Mouse (Mus musculus) limb, embryonic 12.5 days (tissue): ENCODE measurements around the gene Bod1. TPM values are rescaled to one million over a fixed set of nuclear protein-coding genes. Genes with fewer than 3 reads are reported as not detected.

ENCODE experiments used
- ATAC-seq: fragments of 200-750 bp; cut with Nextera tagmentation; 2 replicates; pipeline ENCODE4 v1.8.0; 2017; ENCODE audit warnings: low read depth, moderate TSS enrichment; ENCODE audit not compliant: insufficient number of reproducible peaks, insufficient read depth, low FRiP score, low TSS enrichment
- H3K27ac ChIP-seq: fragments of 300-500 bp; sonication (generic); 2 replicates; pipeline ENCODE4 v1.5.1; 2016; ENCODE audit warnings: mild to moderate bottlenecking, moderate library complexity
- H3K27me3 ChIP-seq: fragments of 300-500 bp; sonication (generic); 2 replicates; pipeline ENCODE4 v1.6.1; 2016; ENCODE audit warnings: mild to moderate bottlenecking, moderate library complexity
- H3K36me3 ChIP-seq: fragments of 300-500 bp; sonication (generic); 2 replicates; pipeline ENCODE4 v1.6.1; 2016; ENCODE audit warnings: mild to moderate bottlenecking, moderate library complexity
- H3K4me1 ChIP-seq: fragments of 300-500 bp; sonication (generic); replicated peaks from 2 replicates; pipeline ENCODE4 v1.6.1; 2016
- H3K4me2 ChIP-seq: fragments of 300-500 bp; sonication (generic); 2 replicates; pipeline ENCODE4 v1.6.1; 2016; ENCODE audit warnings: mild to moderate bottlenecking, moderate library complexity
- H3K4me3 ChIP-seq: fragments of 300-500 bp; sonication (generic); replicated peaks from 2 replicates; pipeline ENCODE4 v1.5.1; 2016; ENCODE audit warnings: mild to moderate bottlenecking
- H3K9ac ChIP-seq: fragments of 300-500 bp; sonication (generic); replicated peaks from 2 replicates; pipeline ENCODE4 v1.6.1; 2016; ENCODE audit warnings: mild to moderate bottlenecking, moderate library complexity
- H3K9me3 ChIP-seq: fragments of 300-500 bp; sonication (generic); 2 replicates; pipeline ENCODE4 v1.6.1; 2016; ENCODE audit warnings: mild to moderate bottlenecking, moderate library complexity
- WGBS: fragments of 180-500 bp; shearing (Covaris S2); methylation state at CpG from one replicate; pipeline ENCODE4 v1.1.7; 2016; 5-methylcytosine and 5-hydroxymethylcytosine counted together
- polyA plus RNA-seq: library from polyadenylated mRNA; unstranded; fragments of >200 nt; fragmentation: Nextera tagmentation; extraction: Ambion mirVana; gene quantifications from 2 replicates; pipeline ENCODE4 v1.2.1, GENCODE M21; 2016

The Bod1 gene
- 122 and 135 TPM in 2 replicates for polyA plus RNA-seq

GRCm38 (mm10) chr11:31671354-31672169 is at the start of gene Bod1:
Gene Bod1 (minus strand): TSS chr11:31671885.
- peaks cover 12% of the 10 kb centered on the region for H3K4me1 ChIP-seq
- peak within 1 kb of the TSS; percentile 95 for H3K4me3 ChIP-seq
- no peaks in the 10 kb centered on the region for H3K9me3 ChIP-seq
- H3K27me3 ChIP-seq, result no peaks in the 10 kb centered on the region
- 0 out of 2 replicates have a peak within 1 kb of the TSS, but pooled peaks have one; percentile 59 for H3K27ac ChIP-seq
- peaks cover 28% of the 10 kb centered on the region for H3K36me3 ChIP-seq
- ATAC-seq, result peak; percentile 98
- peak within 1 kb of the TSS; percentile 96 for H3K9ac ChIP-seq
- H3K4me2 ChIP-seq, result peak within 1 kb of the TSS; percentile 68
- WGBS, result under 1% methylated on average over 76 of the region's 76 CpGs

- no peaks in the 10 kb centered on the region for H3K27me3 ChIP-seq
Measured at GRCm38 (mm10) chr11:31719090-31719489, 47.4 kb upstream of the Bod1 start.

GRCm38 (mm10) chr11:31717926-31718735 is 46.4 kb upstream of the Bod1 start:
- Histone ChIP-seq H3K9ac (no peak overlapping the region), H3K4me2 (no peak overlapping the region), H3K4me3 (no peak overlapping the region), H3K9me3 (no peaks in the 10 kb centered on the region), H3K4me1 (peaks cover 7% of the 10 kb centered on the region), H3K27ac (no peak overlapping the region), H3K36me3 (no peaks in the 10 kb centered on the region), H3K27me3 (0 out of 2 replicates have a peak, but pooled peaks cover 3% of the 10 kb centered on the region)
- ATAC-seq, result no peak
- WGBS, result 69% methylated on average over 4 of the region's 4 CpGs

More at GRCm38 (mm10) chr11:31719090-31719489, 47.4 kb upstream of the Bod1 start:
- no peak overlapping the region for H3K9ac ChIP-seq
- no peak overlapping the region for H3K27ac ChIP-seq
- no peaks in the 10 kb centered on the region for H3K9me3 ChIP-seq
- peaks cover 1% of the 10 kb centered on the region for H3K4me1 ChIP-seq
- 89% methylated on average over 4 of the region's 4 CpGs for WGBS
- ATAC-seq, result no peak
- no peak overlapping the region for H3K4me3 ChIP-seq
- H3K4me2 ChIP-seq, result no peak overlapping the region
- H3K36me3 ChIP-seq, result no peaks in the 10 kb centered on the region

- no peak for ATAC-seq
- Histone ChIP-seq H3K4me3 (no peak overlapping the region), H3K9me3 (no peaks in the 10 kb centered on the region), H3K36me3 (no peaks in the 10 kb centered on the region), H3K27me3 (0 out of 2 replicates have a peak, but pooled peaks cover 3% of the 10 kb centered on the region), H3K27ac (no peak overlapping the region), H3K4me1 (peaks cover 7% of the 10 kb centered on the region), H3K9ac (no peak overlapping the region), H3K4me2 (no peak overlapping the region)
- 86% methylated on average over 6 of the region's 6 CpGs for WGBS
Measured at GRCm38 (mm10) chr11:31713641-31714121, 42.0 kb upstream of the Bod1 start.

GRCm38 (mm10) chr11:31713116-31713515 is 41.4 kb upstream of the Bod1 start:
- no peak overlapping the region for H3K4me2 ChIP-seq
- ATAC-seq, result no peak
- WGBS, result 83% methylated on average over 8 of the region's 8 CpGs
- no peak overlapping the region for H3K9ac ChIP-seq
- H3K27me3 ChIP-seq, result 0 out of 2 replicates have a peak, but pooled peaks cover 3% of the 10 kb centered on the region
- no peak overlapping the region for H3K4me3 ChIP-seq
- peaks cover 7% of the 10 kb centered on the region for H3K4me1 ChIP-seq
- 0 out of 2 replicates have a peak, but pooled peaks cover under 1% of the 10 kb centered on the region for H3K9me3 ChIP-seq
- H3K36me3 ChIP-seq, result no peaks in the 10 kb centered on the region
- no peak overlapping the region for H3K27ac ChIP-seq

- H3K36me3 ChIP-seq, result no peaks in the 10 kb centered on the region
- no peak overlapping the region for H3K9ac ChIP-seq
- no peaks in the 10 kb centered on the region for H3K27me3 ChIP-seq
- H3K4me1 ChIP-seq, result no peaks in the 10 kb centered on the region
- H3K9me3 ChIP-seq, result peaks cover 10% of the 10 kb centered on the region; the same call in 1 of the 2 replicates
- no peak overlapping the region for H3K4me3 ChIP-seq
- no peak for ATAC-seq
- H3K27ac ChIP-seq, result no peak overlapping the region
- no peak overlapping the region for H3K4me2 ChIP-seq
Measured at GRCm38 (mm10) chr11:31707771-31708170, 36.1 kb upstream of the Bod1 start.

GRCm38 (mm10) chr11:31703173-31703572 is 31.5 kb upstream of the Bod1 start:
- 76% methylated on average over 8 of the region's 8 CpGs for WGBS
- Histone ChIP-seq H3K27ac (no peak overlapping the region), H3K4me2 (no peak overlapping the region), H3K4me1 (no peaks in the 10 kb centered on the region), H3K9ac (no peak overlapping the region), H3K9me3 (peaks cover 10% of the 10 kb centered on the region; the same call in 1 of the 2 replicates), H3K27me3 (no peaks in the 10 kb centered on the region), H3K4me3 (no peak overlapping the region), H3K36me3 (no peaks in the 10 kb centered on the region)
- ATAC-seq, result no peak

- no peaks in the 10 kb centered on the region for H3K4me1 ChIP-seq
- no peak for ATAC-seq
- 88% methylated on average over 3 of the region's 3 CpGs for WGBS
- H3K9ac ChIP-seq, result no peak overlapping the region
- H3K9me3 ChIP-seq, result no peaks in the 10 kb centered on the region
- no peak overlapping the region for H3K4me3 ChIP-seq
- H3K27ac ChIP-seq, result no peak overlapping the region
- no peaks in the 10 kb centered on the region for H3K36me3 ChIP-seq
- H3K4me2 ChIP-seq, result no peak overlapping the region
- H3K27me3 ChIP-seq, result no peaks in the 10 kb centered on the region
Measured at GRCm38 (mm10) chr11:31701901-31702300, 30.2 kb upstream of the Bod1 start.

GRCm38 (mm10) chr11:31699502-31699901 is 27.8 kb upstream of the Bod1 start:
- H3K27ac ChIP-seq, result no peak overlapping the region
- H3K9me3 ChIP-seq, result no peaks in the 10 kb centered on the region
- no peak overlapping the region for H3K4me2 ChIP-seq
- no peaks in the 10 kb centered on the region for H3K27me3 ChIP-seq
- no peaks in the 10 kb centered on the region for H3K4me1 ChIP-seq
- WGBS, result 63% methylated on average over 3 of the region's 3 CpGs
- H3K36me3 ChIP-seq, result no peaks in the 10 kb centered on the region
- no peak for ATAC-seq
- H3K9ac ChIP-seq, result no peak overlapping the region
- no peak overlapping the region for H3K4me3 ChIP-seq

GRCm38 (mm10) chr11:31694801-31695200 is 23.1 kb upstream of the Bod1 start:
- no peak for ATAC-seq

GRCm38 (mm10) chr11:31694109-31694508 is 22.4 kb upstream of the Bod1 start:
- no peak overlapping the region for H3K4me3 ChIP-seq
- no peak overlapping the region for H3K9ac ChIP-seq
- no peaks in the 10 kb centered on the region for H3K36me3 ChIP-seq
- no peak for ATAC-seq
- 0 out of 2 replicates have a peak, but pooled peaks cover 7% of the 10 kb centered on the region for H3K4me1 ChIP-seq
- no peaks in the 10 kb centered on the region for H3K9me3 ChIP-seq
- H3K27me3 ChIP-seq, result no peaks in the 10 kb centered on the region
- H3K27ac ChIP-seq, result no peak overlapping the region
- no peak overlapping the region for H3K4me2 ChIP-seq
- 100% methylated on average over 1 of the region's 1 CpGs for WGBS

More at GRCm38 (mm10) chr11:31694801-31695200, 23.1 kb upstream of the Bod1 start:
- Histone ChIP-seq H3K27me3 (no peaks in the 10 kb centered on the region), H3K4me1 (0 out of 2 replicates have a peak, but pooled peaks cover 2% of the 10 kb centered on the region), H3K9me3 (no peaks in the 10 kb centered on the region), H3K27ac (no peak overlapping the region), H3K9ac (no peak overlapping the region), H3K4me3 (no peak overlapping the region), H3K36me3 (no peaks in the 10 kb centered on the region), H3K4me2 (no peak overlapping the region)
- 83% methylated on average over 4 of the region's 4 CpGs for WGBS
